Mouse (Mus musculus) embryonic fibroblast, embryonic 13.5 days (primary cell): ENCODE results near the gene Sun3.

Source experiments
- CTCF ChIP-seq: IDR thresholded peaks from 2 replicates; pipeline ENCODE4 v1.5.1; 2011; ENCODE audit warnings: mild to moderate bottlenecking, control low read depth, low read length, moderate library complexity, borderline replicate concordance; ENCODE audit not compliant: insufficient read depth
- POLR2A ChIP-seq: IDR thresholded peaks from 2 replicates; pipeline ENCODE4 v1.6.1; 2011; ENCODE audit warnings: low read depth, mild to moderate bottlenecking, control low read depth, low read length, moderate library complexity

DNA sequence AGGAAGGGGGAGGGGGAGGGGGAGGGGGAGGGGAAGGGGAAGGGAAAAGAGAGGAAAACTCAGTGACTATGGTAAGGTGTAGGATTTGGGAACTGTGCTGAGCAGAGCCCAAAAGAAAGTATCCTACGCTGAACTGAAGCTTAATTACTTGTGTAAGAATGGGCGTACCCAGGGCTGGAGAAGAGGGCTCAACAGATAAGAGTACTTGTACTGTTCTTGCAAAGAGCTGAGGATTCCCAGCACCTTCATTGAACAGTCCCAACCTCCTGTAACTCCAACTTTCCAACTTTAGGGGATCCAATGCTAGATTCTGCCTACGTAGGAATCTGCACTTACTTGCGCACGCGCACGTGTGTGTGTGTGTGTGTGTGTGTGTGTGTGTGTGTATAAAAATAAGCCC, 80.7 kb downstream of the Sun3 start:
- TF ChIP-seq CTCF (no peak), POLR2A (no peak)
